Mouse (Mus musculus): ENCODE data around the gene Kbtbd13. TPM values are rescaled to one million over a fixed set of nuclear protein-coding genes. Genes with fewer than 3 reads are reported as not detected.

Kbtbd13 gene
- polyA plus RNA-seq, 1 experiment: 1.0 TPM

DNA sequence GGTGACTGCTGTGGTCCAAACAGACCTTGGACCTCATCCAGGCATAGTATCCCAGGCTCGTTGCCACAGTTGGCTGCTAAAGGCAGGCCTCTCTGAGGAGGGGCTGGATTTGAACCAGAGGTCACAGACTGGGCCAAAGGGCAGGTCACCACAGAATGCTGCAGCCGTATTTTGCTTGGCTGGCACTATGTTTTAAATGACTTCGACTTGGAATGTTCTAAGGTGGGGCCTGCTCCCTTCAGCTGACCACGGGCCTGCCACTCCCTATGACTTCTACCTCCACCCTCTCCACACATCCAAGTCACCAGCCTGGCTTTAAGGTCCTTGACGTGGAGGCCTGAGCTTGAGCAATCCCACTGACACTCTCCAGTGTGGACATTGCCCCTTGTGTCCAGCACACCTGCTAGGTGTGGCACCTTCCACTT is 17.4 kb upstream of the Kbtbd13 start:
- Histone ChIP-seq H3K4me3 (ENCODE audit: insufficient read depth, low read depth, low read length) (no peak overlapping the region), H3K4me1 (ENCODE audit: control insufficient read depth, insufficient read depth, insufficient read length, low read length) (peaks cover 17% of the 10 kb centered on the region; the same call in 1 of the 2 replicates), H3K27ac (replicated peaks; ENCODE audit: low read depth, low read length) (peak overlapping the region; percentile 80)

- no peak overlapping the region for H3K4me3 ChIP-seq (ENCODE audit: insufficient read depth, low read depth, low read length)
- peak overlapping the region; percentile 78 for H3K27ac ChIP-seq (replicated peaks; ENCODE audit: low read depth, low read length)
- peaks cover 25% of the 10 kb centered on the region for H3K4me1 ChIP-seq (ENCODE audit: control insufficient read depth, insufficient read depth, insufficient read length, low read length)
These were observed 16.4 kb upstream of the Kbtbd13 start for GRCm38 (mm10) chr9:65407861-65408260.

DNA sequence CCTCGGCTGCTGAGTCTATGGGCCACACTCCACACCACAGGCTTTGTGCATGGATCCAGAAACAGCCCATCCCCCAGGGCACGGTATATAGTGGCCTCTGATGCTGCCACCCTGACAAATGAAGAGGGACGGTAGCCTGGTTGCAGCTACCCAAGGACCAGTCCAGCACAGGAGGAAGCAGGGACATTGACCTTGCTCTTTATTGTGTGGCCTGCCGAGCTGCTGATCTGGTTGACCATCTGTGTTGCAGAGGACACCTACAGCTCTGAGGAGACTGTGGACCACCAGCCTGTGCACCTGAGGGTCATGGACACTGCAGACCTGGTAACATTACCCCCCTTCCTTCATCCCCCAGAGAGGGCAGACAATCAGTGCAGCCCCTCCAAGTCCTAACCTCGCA is 15.9 kb upstream of the Kbtbd13 start:
- Histone ChIP-seq H3K4me1 (ENCODE audit: control insufficient read depth, insufficient read depth, insufficient read length, low read length) (peaks cover 27% of the 10 kb centered on the region), H3K4me3 (ENCODE audit: insufficient read depth, low read depth, low read length) (no peak overlapping the region), H3K27ac (replicated peaks; ENCODE audit: low read depth, low read length) (peak overlapping the region; percentile 78)

DNA sequence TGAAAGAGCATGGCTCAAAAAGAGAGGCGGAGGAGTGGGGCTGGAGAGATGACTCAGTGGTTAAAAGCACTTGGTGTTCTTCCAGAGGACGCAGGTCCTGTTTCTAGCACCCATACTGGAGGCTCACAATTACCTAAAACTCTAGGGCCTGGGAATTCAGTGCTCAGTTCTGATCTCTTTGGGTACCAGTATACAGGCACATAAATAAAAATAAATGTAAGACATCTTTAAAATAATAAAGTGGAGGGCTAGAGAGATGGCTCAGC is 13.7 kb upstream of the Kbtbd13 start:
- Histone ChIP-seq H3K27ac (replicated peaks; ENCODE audit: low read depth, low read length) (peak overlapping the region; percentile 89), H3K4me3 (ENCODE audit: insufficient read depth, low read depth, low read length) (0 out of 2 replicates have a peak overlapping the region, but pooled peaks have one; percentile 8), H3K4me1 (ENCODE audit: control insufficient read depth, insufficient read depth, insufficient read length, low read length) (peaks cover 25% of the 10 kb centered on the region)

DNA sequence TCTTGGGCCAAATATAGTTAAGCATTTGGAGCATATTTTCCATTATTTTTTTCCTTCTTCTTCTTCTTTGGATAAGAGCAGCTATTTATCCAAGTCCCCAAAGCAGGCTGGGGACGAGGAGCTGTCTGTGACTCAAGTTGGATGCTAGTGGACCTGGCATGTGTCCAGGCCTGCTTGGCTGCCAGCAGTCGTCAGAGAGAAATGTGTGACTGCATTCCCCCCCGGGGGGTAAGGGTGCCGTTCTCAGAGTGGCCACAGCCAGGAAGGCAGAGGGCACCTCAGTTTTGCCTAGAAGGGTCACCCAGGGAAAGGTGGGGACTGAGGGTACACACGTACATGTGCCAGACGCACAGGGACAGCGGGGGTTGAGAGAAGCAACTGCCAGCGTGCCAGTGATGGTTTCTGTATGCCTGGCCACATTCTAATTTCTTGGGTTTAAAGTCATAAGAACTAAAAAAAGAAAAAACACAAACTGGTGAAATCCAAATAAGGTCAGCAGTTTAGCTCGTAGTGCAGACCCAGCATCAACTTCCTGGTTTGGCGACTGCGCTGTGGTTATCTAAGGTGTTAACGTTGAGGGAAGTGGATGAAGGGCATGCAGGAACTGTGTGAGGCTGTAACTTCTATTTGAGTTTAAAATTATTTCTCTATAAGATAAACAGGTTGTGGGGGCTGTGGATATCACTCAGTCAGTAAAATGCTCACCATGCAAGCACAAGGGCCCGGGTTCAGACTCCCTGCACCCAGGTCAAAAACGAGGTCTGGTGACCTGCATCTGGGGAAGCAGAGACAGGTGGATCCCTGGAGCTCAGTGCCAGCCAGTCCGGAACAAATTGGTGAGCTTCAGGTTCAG is 13.1 kb upstream of the Kbtbd13 start:
- H3K4me1 ChIP-seq (ENCODE audit: control insufficient read depth, insufficient read depth, insufficient read length, low read length): peaks cover 23% of the 10 kb centered on the region
- peak overlapping the region; percentile 30 for H3K4me3 ChIP-seq (ENCODE audit: insufficient read depth, low read depth, low read length)
- H3K27ac ChIP-seq (replicated peaks; ENCODE audit: low read depth, low read length): peak overlapping the region; percentile 89

DNA sequence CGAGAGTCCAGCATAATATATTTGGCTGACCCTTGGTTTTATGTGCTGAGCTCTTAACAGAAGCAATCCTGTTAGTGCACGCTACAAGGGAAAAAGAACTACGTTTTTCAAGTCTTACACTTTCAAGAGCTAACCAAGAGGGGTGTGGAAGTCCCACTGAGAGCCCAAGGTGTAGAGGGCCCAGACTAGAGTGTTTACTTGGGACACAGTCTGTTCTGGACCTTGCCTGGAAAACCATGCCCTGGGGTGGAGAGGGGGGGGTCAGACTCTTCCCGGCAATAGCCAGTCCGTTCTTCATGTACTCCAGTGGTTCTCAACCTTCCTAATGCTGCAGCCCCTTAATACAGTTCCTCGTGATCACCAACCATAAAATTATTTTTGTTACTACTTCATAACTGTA is 8.5 kb upstream of the Kbtbd13 start:
- Histone ChIP-seq H3K27ac (replicated peaks; ENCODE audit: low read depth, low read length) (peak overlapping the region; percentile 93), H3K4me3 (ENCODE audit: insufficient read depth, low read depth, low read length) (peak overlapping the region; percentile 76), H3K4me1 (ENCODE audit: control insufficient read depth, insufficient read depth, insufficient read length, low read length) (peaks cover 14% of the 10 kb centered on the region)

- peak within 1 kb of the TSS; percentile 93 for H3K27ac ChIP-seq (replicated peaks; ENCODE audit: low read depth, low read length)
- peak within 1 kb of the TSS; percentile 76 for H3K4me3 ChIP-seq (ENCODE audit: insufficient read depth, low read depth, low read length)
- H3K4me1 ChIP-seq (ENCODE audit: control insufficient read depth, insufficient read depth, insufficient read length, low read length): peaks cover 12% of the 10 kb centered on the region
These were observed 6.8 kb upstream of the Kbtbd13 start, which contains the start of gene Rasl12 for GRCm38 (mm10) chr9:65398279-65398678. Rasl12 (plus strand) TSS chr9:65398506.

DNA sequence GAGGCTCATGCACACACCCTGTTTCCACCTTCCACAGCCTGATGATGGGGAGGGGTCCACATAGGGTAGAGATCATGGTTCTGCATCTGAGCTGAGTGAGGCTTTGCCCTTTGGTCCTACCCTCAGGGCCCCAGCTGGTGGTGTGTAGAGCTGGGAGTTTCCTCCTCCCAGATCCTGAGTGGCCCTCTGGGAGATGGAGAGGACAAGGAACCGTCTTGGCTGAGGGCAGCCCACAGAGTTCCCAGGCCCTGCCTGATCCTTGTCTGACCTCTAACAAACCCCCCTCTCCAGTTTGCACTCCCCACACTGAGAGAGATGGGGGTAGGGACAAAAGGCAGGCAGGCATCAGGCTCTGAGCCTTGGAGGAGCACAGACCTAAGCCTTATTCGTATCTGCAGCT is 2.9 kb upstream of the Kbtbd13 start:
- peak overlapping the region; percentile 95 for H3K27ac ChIP-seq (replicated peaks; ENCODE audit: low read depth, low read length)
- peaks cover 10% of the 10 kb centered on the region for H3K4me1 ChIP-seq (ENCODE audit: control insufficient read depth, insufficient read depth, insufficient read length, low read length)
- H3K4me3 ChIP-seq (ENCODE audit: insufficient read depth, low read depth, low read length): no peak overlapping the region

- Histone ChIP-seq H3K4me3 (ENCODE audit: insufficient read depth, low read depth, low read length) (no peak overlapping the region), H3K4me1 (ENCODE audit: control insufficient read depth, insufficient read depth, insufficient read length, low read length) (peaks cover 12% of the 10 kb centered on the region), H3K27ac (replicated peaks; ENCODE audit: low read depth, low read length) (peak overlapping the region; percentile 95)
These were observed 2.2 kb upstream of the Kbtbd13 start for GRCm38 (mm10) chr9:65393606-65394005.

DNA sequence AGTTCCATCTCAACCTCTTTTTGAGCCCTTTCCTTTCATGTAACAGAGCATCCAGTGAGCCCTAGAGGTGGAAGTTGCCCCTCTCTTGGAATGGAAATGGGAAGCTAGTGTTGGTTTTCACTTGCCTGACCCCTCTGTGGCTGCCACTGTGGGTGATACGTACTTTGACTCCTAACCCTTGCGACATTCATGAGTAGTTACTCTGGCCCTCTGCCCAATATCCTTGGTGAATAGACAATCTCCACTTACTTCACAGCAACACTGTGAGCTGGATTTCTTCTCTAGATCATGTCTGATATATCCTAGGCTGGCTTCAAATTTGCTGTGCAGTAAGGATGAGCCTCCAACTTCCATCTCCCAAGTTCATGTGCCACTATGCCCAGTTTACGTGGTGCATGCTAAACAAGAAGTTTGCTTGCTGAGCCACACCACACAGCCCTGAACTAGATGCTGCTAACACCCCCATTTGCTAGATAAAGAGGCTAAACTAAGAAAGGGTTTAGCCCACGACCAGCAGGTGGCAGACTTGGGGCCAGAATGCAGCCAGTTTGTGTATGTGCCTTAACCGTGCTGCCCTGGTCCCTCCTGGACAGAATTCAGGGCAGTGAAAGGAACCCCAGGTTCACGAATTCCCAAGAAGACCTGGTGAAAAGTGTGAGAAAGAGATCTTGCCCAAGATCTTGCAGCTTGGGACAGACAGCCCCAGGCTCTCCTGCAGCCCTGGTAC is 1.3 kb upstream of the Kbtbd13 start:
- H3K4me1 ChIP-seq (ENCODE audit: control insufficient read depth, insufficient read depth, insufficient read length, low read length): peaks cover 12% of the 10 kb centered on the region
- H3K27ac ChIP-seq (replicated peaks; ENCODE audit: low read depth, low read length): peak overlapping the region; percentile 66
- no peak overlapping the region for H3K4me3 ChIP-seq (ENCODE audit: insufficient read depth, low read depth, low read length)

DNA sequence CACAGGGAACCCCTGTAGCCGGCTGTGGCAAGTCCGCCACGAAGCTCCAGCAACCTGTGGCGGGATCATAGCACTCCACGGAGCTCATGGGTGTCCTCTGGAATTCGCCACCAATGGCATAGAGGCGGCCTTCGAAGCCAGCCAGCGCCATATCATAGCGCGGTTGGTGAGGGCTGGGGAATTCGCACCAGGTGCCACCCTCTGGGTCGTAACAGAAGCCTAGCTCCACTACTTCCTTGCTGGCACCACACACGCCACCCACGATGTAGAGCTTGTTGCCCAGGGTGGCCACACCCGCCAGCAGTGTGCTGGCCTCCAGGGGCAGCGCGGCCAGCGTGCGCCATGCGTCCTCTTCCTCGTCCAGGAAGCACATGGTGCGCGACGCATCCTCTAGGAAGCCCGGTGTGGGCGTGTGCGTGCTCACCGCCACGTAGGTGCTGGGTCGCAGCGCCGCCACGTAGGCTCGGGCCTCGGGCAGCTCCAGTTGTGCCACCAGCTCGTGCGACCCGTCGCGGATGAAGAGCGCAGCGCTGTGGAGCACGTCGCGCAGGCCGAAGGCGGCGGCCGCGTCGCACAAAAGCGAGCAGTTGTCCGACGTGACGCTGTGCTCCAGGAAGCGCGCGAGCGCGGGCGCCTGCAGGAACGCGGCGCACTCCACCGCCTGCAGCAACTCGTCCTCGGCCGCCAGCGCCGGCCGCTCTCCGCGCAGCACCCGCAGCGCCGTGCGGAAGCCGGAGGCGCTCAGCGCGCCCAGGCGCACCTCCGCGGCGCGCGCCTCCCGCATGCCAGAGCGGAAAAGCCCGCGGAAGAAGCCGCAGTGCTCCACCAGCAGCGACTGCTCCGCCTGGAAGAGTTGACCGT is 470 bp downstream of the Kbtbd13 start:
- Histone ChIP-seq H3K4me1 (ENCODE audit: control insufficient read depth, insufficient read depth, insufficient read length, low read length) (peaks cover 12% of the 10 kb centered on the region), H3K27ac (replicated peaks; ENCODE audit: low read depth, low read length) (no peak overlapping the region), H3K4me3 (ENCODE audit: insufficient read depth, low read depth, low read length) (peak overlapping the region; percentile 41)

DNA sequence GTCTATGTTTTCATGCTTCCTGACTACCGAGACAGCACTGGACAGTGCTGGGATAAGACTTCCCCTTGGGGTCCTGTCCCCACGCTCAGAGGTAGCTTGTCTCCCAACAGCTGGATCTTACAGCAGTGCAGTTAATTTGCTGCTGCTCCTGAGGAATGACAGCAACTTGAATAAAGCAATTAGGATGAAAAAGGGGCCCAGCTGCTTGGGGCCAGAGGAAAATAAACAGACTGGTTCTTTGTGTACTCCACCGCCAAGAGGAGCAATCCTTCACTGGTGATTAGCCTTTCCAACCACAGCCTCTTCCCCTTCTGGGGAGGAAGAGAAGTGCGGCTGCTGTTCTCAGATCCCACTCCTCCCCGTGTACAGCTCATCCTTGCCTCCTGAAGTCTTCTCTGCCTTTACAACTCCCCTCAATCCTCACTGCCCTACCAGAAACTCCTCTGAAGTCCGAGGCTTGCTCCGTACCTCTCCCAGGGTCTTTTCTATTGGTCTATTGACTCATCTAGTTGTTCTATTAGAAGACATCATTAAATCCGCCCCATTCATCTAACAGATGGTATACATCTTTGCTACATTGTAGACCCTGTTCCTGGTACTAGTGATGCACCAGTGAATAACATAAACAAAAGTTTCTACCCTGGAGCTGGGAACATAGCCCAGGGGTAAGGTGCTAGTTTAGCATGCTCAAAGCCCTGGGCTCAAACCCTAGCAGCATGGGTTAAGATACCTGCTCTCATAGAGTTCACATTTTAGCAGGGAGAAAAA is 4.9 kb downstream of the Kbtbd13 start:
- no peak overlapping the region for H3K4me3 ChIP-seq (ENCODE audit: insufficient read depth, low read depth, low read length)
- H3K4me1 ChIP-seq (ENCODE audit: control insufficient read depth, insufficient read depth, insufficient read length, low read length): peaks cover 20% of the 10 kb centered on the region
- H3K27ac ChIP-seq (replicated peaks; ENCODE audit: low read depth, low read length): peak overlapping the region; percentile 33; the same call in 1 of the 2 replicates

GRCm38 (mm10) chr9:65384276-65384675 is 7.2 kb downstream of the Kbtbd13 start:
- H3K4me1 ChIP-seq (ENCODE audit: control insufficient read depth, insufficient read depth, insufficient read length, low read length): peaks cover 22% of the 10 kb centered on the region
- peak overlapping the region; percentile 83 for H3K27ac ChIP-seq (replicated peaks; ENCODE audit: low read depth, low read length)
- H3K4me3 ChIP-seq (ENCODE audit: insufficient read depth, low read depth, low read length): no peak overlapping the region

- peaks cover 22% of the 10 kb centered on the region for H3K4me1 ChIP-seq (ENCODE audit: control insufficient read depth, insufficient read depth, insufficient read length, low read length)
- no peak overlapping the region for H3K4me3 ChIP-seq (ENCODE audit: insufficient read depth, low read depth, low read length)
- peak overlapping the region; percentile 72 for H3K27ac ChIP-seq (replicated peaks; ENCODE audit: low read depth, low read length)
These were observed 8.7 kb downstream of the Kbtbd13 start for GRCm38 (mm10) chr9:65382751-65383097.

Data from brown adipose tissue, adult 24 weeks (tissue).